Mouse (Mus musculus): Measurements from ENCODE around the gene Ntn3. TPM values are rescaled to one million over a fixed set of nuclear protein-coding genes. Genes with fewer than 3 reads are reported as not detected.

Gene Ntn3
- 0.39 and 0.79 TPM in 2 replicates for polyA plus RNA-seq (2012)

GRCm38 (mm10) chr17:24209043-24209915 is at the start of gene Ntn3:
Ntn3 (minus strand) TSS chr17:24209531.

DNA sequence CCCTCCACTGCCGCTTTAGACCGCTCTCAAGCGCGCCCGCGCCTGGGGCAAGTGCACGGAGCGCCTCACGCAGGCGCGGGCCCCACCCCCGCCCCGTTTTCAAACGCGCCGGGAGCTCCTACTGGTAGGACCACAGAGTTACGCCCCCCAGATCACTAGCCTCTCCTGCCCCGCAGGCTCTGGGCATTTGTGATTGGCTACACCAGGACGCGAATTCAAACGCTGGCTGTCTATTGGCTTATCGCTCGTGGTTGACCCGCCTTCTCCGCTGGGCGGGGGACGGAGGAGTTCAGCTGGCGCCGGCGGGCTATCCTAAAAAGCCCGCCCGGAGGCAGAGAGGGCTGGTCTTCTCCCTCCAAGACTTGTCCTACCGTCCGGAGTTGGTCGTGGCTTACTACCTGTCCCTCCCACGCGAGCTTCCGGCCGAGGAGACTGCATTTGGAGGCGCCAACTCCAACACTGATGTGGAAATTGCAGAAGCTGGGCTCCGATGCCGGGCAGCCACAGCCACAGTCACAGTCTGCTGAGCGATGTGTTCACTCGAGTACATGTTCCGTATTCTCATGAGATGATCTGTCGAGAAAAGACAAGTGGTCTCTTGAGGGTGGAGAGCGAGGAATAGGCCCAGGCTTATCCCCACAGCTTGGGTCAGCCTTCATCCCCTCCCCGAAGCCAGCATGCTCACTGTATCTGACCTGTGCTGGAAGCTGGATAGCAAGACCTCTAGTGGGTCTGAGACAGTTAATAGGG is 42.2 kb upstream of the Ntn3 start, which contains the start of gene Ccnf:
Gene Ccnf, minus strand, starts transcription at position 165 of the 750 bp plus-strand sequence.

GRCm38 (mm10) chr17:24220435-24221411 is 11.4 kb upstream of the Ntn3 start, which contains the start of gene Tedc2:
Tedc2 (minus strand) TSS chr17:24220851.

DNA sequence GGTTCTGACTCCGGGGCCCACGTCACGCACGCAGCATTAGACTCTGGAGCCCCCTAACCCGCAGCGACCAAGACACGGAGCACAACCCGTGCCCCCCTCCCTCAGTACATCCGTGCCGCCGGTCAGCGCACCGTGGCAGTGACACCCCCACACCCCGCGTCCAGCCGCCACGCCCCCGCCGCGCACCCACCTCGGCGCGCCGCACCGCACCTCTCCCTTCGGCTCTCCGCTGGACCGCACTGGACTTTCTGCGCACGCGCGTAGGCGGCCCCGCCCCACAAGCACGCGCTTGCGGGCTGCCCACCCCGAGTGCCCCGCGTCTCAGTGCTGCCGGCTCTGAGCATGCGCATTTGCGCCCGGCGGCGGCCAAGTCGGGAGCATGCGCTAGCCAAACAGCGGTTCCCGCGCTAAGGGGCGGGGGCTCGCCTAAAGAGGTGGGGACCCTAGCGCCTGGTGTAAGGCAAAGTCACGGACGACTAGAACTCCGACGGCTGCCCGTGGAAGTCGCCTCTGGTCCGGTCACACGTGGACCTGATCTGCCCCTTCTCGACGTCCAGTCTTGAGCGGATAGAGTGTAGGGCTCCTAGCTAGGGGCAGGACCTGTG is 3.9 kb downstream of the Ntn3 start, which contains the start of gene Tbc1d24:
Gene Tbc1d24, minus strand, starts transcription at position 279 of the 605 bp plus-strand sequence.

GRCm38 (mm10) chr17:24169317-24170065 is 39.8 kb downstream of the Ntn3 start, which contains the start of gene Atp6v0c:
Atp6v0c (minus strand) TSS chr17:24169702.

GRCm38 (mm10) chr17:24163176-24163962 is 46.0 kb downstream of the Ntn3 start, which contains the start of gene Amdhd2:
Amdhd2 (minus strand) TSS chr17:24163766.

Other genes with a start within 250 kb of the Ntn3 start
- gene Prss30, start 229.0 kb downstream of the Ntn3 start, polyA plus RNA-seq (2012), result 0.25 and 0.40 TPM in 2 replicates
- 0.04 TPM in 1 of 2 replicates, not detected in the other for gene Prss22, start 211.4 kb downstream of the Ntn3 start, polyA plus RNA-seq (2012)
- gene Prss27, start 171.4 kb downstream of the Ntn3 start, polyA plus RNA-seq (2012), result not detected in 2 replicates
- 11.5 and 14.5 TPM in 2 replicates for gene Kctd5, start 136.0 kb downstream of the Ntn3 start, polyA plus RNA-seq (2012)
- 31.7 and 42.0 TPM in 2 replicates for gene Pdpk1, start 58.6 kb downstream of the Ntn3 start, polyA plus RNA-seq (2012)
- gene Amdhd2, start 45.8 kb downstream of the Ntn3 start, polyA plus RNA-seq (2012), result 177 and 199 TPM in 2 replicates
- 505 and 717 TPM in 2 replicates for gene Atp6v0c, start 39.8 kb downstream of the Ntn3 start, polyA plus RNA-seq (2012)
- gene Tbc1d24, start 4.0 kb downstream of the Ntn3 start, polyA plus RNA-seq (2012), result 1.9 and 4.0 TPM in 2 replicates
- gene Tedc2, start 11.3 kb upstream of the Ntn3 start, polyA plus RNA-seq (2012), result 19.0 and 19.6 TPM in 2 replicates
- gene Ccnf, start 42.0 kb upstream of the Ntn3 start, polyA plus RNA-seq (2012), result 12.6 and 17.9 TPM in 2 replicates
- not detected in 2 replicates for gene Abca17, start 141.5 kb upstream of the Ntn3 start, polyA plus RNA-seq (2012)
- gene Abca3, start 142.4 kb upstream of the Ntn3 start, polyA plus RNA-seq (2012), result 17.2 and 20.4 TPM in 2 replicates
- 380 and 417 TPM in 2 replicates for gene Rnps1, start 205.0 kb upstream of the Ntn3 start, polyA plus RNA-seq (2012)
- 60.8 and 65.3 TPM in 2 replicates for gene Eci1, start 217.1 kb upstream of the Ntn3 start, polyA plus RNA-seq (2012)
- gene Dnase1l2, start 233.6 kb upstream of the Ntn3 start, polyA plus RNA-seq (2012), result 0.14 and 0.30 TPM in 2 replicates